Mouse (Mus musculus) lung, embryonic 14.5 days (tissue): ENCODE measurements at regions not wholly inside any gene's neighbourhood (a gene's known extent, or its start where the extent isn't known, plus 50 kb on each side); places are given as distances from the start of the nearest gene placed in this dataset.
A peak's percentile ranks its signal among the peaks of the same experiment; 100 is the strongest.
"Not testable (repeated sequence)": the region's sequence is repeated elsewhere in the genome, so short reads cannot be mapped to it uniquely, and the experiment has no call there.

Experiments
- ATAC-seq: fragments of 200-750 bp; cut with Nextera tagmentation; 2 replicates; pipeline ENCODE4 v1.8.0; 2017; ENCODE audit warnings: mild to moderate bottlenecking, moderate TSS enrichment, moderate library complexity; ENCODE audit not compliant: insufficient read depth
- DNase-seq: peaks from one replicate; pipeline ENCODE4 v3.0.0-alpha.2; 2015
- H3K27ac ChIP-seq: fragments of 300-500 bp; sonication (generic); 2 replicates; pipeline ENCODE4 v1.5.1; 2014; ENCODE audit warnings: low read depth, mild to moderate bottlenecking, moderate library complexity
- H3K27me3 ChIP-seq: fragments of 300-500 bp; sonication (generic); 2 replicates; pipeline ENCODE4 v1.6.1; 2014; ENCODE audit warnings: low read length, control low read depth; ENCODE audit not compliant: insufficient read depth
- H3K36me3 ChIP-seq: fragments of 300-500 bp; sonication (generic); 2 replicates; pipeline ENCODE4 v1.6.1; 2014; ENCODE audit warnings: control low read depth; ENCODE audit not compliant: insufficient read depth
- H3K4me1 ChIP-seq: fragments of 300-500 bp; sonication (generic); 2 replicates; pipeline ENCODE4 v1.6.1; 2014; ENCODE audit warnings: antibody characterized with exemption, control low read depth; ENCODE audit not compliant: insufficient read depth
- H3K4me2 ChIP-seq: fragments of 300-500 bp; sonication (generic); 2 replicates; pipeline ENCODE4 v1.6.1; 2014; ENCODE audit warnings: mild to moderate bottlenecking
- H3K4me3 ChIP-seq: fragments of 300-500 bp; sonication (generic); 2 replicates; pipeline ENCODE4 v1.5.1; 2014; ENCODE audit warnings: low read depth, low read length
- H3K9ac ChIP-seq: fragments of 300-500 bp; sonication (generic); 2 replicates; pipeline ENCODE4 v1.6.1; 2014
- H3K9me3 ChIP-seq: fragments of 300-500 bp; sonication (generic); 2 replicates; pipeline ENCODE4 v1.6.1; 2016; ENCODE audit warnings: low read depth, low read length, control low read depth
- CTCF ChIP-seq: IDR thresholded peaks from 2 replicates; pipeline ENCODE4 v1.5.1; 2016; ENCODE audit warnings: antibody characterized with exemption, low read depth
- WGBS: fragments of 180-500 bp; shearing (Covaris S2); extraction: QIAGEN DNeasy Blood & Tissue Kit; methylation state at CpG from one replicate; pipeline ENCODE4 v1.1.7; 2014; 5-methylcytosine and 5-hydroxymethylcytosine counted together

GRCm38 (mm10) chr2:10718366-10718765 lies 348.1 kb downstream of the Sfmbt2 start:
- no peak overlapping the region for H3K4me2 ChIP-seq
- no peaks in the 10 kb centered on the region for H3K36me3 ChIP-seq
- 54% methylated on average over 5 of the region's 5 CpGs for WGBS
- H3K27me3 ChIP-seq: no peaks in the 10 kb centered on the region
- TF ChIP-seq CTCF: no peak
- no peak for DNase-seq
- no peak overlapping the region for H3K9ac ChIP-seq
- H3K4me1 ChIP-seq: no peaks in the 10 kb centered on the region
- no peak overlapping the region for H3K4me3 ChIP-seq
- no peak for ATAC-seq
- H3K9me3 ChIP-seq: no peaks in the 10 kb centered on the region
- no peak overlapping the region for H3K27ac ChIP-seq

GRCm38 (mm10) chr2:10734337-10734736 lies 364.0 kb downstream of the Sfmbt2 start:
- H3K36me3 ChIP-seq, H3K9me3 ChIP-seq, H3K4me2 ChIP-seq, ATAC-seq, H3K4me3 ChIP-seq, H3K4me1 ChIP-seq, DNase-seq, H3K27ac ChIP-seq, H3K9ac ChIP-seq, H3K27me3 ChIP-seq: not testable (repeated sequence)
- WGBS: 93% methylated on average over 5 of the region's 5 CpGs

GRCm38 (mm10) chr2:10736696-10737457 lies 366.6 kb downstream of the Sfmbt2 start:
- Histone ChIP-seq H3K27ac (no peak overlapping the region), H3K27me3 (no peaks in the 10 kb centered on the region), H3K4me2 (peak overlapping the region; percentile 31), H3K9ac (no peak overlapping the region), H3K4me1 (no peaks in the 10 kb centered on the region), H3K4me3 (no peak overlapping the region), H3K36me3 (no peaks in the 10 kb centered on the region), H3K9me3 (no peaks in the 10 kb centered on the region)
- DNase-seq (peak; percentile 15), ATAC-seq (peak; percentile 86)
- no peak for TF ChIP-seq CTCF
- WGBS: 44% methylated on average over 13 of the region's 13 CpGs

GRCm38 (mm10) chr2:10737458-10737775 lies 367.1 kb downstream of the Sfmbt2 start:
- Histone ChIP-seq H3K4me1 (no peaks in the 10 kb centered on the region), H3K9me3 (no peaks in the 10 kb centered on the region), H3K36me3 (no peaks in the 10 kb centered on the region), H3K27me3 (no peaks in the 10 kb centered on the region), H3K9ac (no peak overlapping the region), H3K27ac (no peak overlapping the region), H3K4me2 (peak overlapping the region; percentile 31), H3K4me3 (no peak overlapping the region)
- TF ChIP-seq CTCF: no peak
- peak; percentile 75 for DNase-seq
- WGBS: 42% methylated on average over 9 of the region's 9 CpGs
- peak; percentile 96 for ATAC-seq

GRCm38 (mm10) chr2:10745127-10745526 lies 374.8 kb downstream of the Sfmbt2 start:
- no peaks in the 10 kb centered on the region for H3K27me3 ChIP-seq
- DNase-seq (peak; percentile 39), ATAC-seq (no peak)
- H3K27ac ChIP-seq: no peak overlapping the region
- H3K9ac ChIP-seq: no peak overlapping the region
- TF ChIP-seq CTCF: no peak
- no peaks in the 10 kb centered on the region for H3K9me3 ChIP-seq
- H3K4me3 ChIP-seq: no peak overlapping the region
- no peaks in the 10 kb centered on the region for H3K36me3 ChIP-seq
- H3K4me1 ChIP-seq: no peaks in the 10 kb centered on the region
- WGBS: 68% methylated on average over 7 of the region's 7 CpGs
- no peak overlapping the region for H3K4me2 ChIP-seq

GRCm38 (mm10) chr2:10755375-10755774 lies 385.1 kb downstream of the Sfmbt2 start:
- peak; percentile 99 for ATAC-seq
- H3K9me3 ChIP-seq: no peaks in the 10 kb centered on the region
- H3K4me2 ChIP-seq: no peak overlapping the region
- H3K4me1 ChIP-seq: no peaks in the 10 kb centered on the region
- H3K9ac ChIP-seq: no peak overlapping the region
- no peak overlapping the region for H3K4me3 ChIP-seq
- H3K36me3 ChIP-seq: no peaks in the 10 kb centered on the region
- H3K27me3 ChIP-seq: no peaks in the 10 kb centered on the region
- H3K27ac ChIP-seq: no peak overlapping the region
- peak; percentile 77 for DNase-seq
- WGBS: 18% methylated on average over 3 of the region's 3 CpGs
- peak; percentile 7; the same call in 1 of the 2 replicates for TF ChIP-seq CTCF

- H3K36me3 ChIP-seq: no peaks in the 10 kb centered on the region
- H3K9ac ChIP-seq: no peak overlapping the region
- no peaks in the 10 kb centered on the region for H3K4me1 ChIP-seq
- 39% methylated on average over 8 of the region's 8 CpGs for WGBS
- no peak for TF ChIP-seq CTCF
- H3K9me3 ChIP-seq: no peaks in the 10 kb centered on the region
- no peak overlapping the region for H3K4me3 ChIP-seq
- peak; percentile 5 for DNase-seq
- H3K27ac ChIP-seq: no peak overlapping the region
- H3K27me3 ChIP-seq: no peaks in the 10 kb centered on the region
- ATAC-seq: no peak
- no peak overlapping the region for H3K4me2 ChIP-seq
These were observed 387.0 kb downstream of the Sfmbt2 start for GRCm38 (mm10) chr2:10757202-10757840.
